Comparison of ENCODE assay signal across 15 mouse cellular contexts in the genomic region with DNA sequence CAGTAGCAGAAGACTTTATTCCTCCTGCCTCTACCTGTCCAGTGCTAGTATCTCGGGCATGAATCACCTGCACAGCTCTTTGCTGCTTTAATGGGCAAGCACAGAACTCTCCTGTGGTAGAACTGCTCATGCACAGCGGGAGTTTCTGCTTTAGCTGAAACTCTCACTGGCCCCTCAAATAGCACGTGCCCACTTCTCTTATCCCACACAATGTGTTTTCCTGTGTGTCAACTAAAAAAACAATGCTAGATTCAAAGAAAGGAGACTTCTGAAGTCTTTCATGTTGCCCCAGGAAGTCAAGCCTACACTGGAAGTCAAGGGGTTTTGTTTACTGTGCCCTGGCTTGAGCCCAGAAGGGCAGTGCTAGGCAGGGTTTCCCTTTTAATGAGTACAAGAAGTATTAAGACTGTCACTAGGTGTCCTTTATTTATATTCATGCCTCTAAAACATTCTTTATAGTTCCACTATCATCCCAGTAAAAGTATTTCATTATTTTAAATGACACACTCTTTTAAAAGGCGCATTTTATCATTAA. TPM values are rescaled to one million over a fixed set of nuclear protein-coding genes. Genes with fewer than 3 reads are reported as not detected.
DNase-seq lines count a peak whose midpoint lies in the region; ATAC-seq and TF ChIP-seq lines count a peak whose summit lies in the region.
"Had no signal": no experiment of that assay in that cellular context is flagged by ENCODE, and none has a peak within 500 bp of the region (broad histone marks: within the 10 kb centered on the region; RNA-seq: fewer than 3 reads in every experiment).

No protein-coding gene starts in this region.

- no peaks in the 10 kb centered on the region for H3K9me3 ChIP-seq in hindbrain, embryonic 15.5 days
- H3K9me3 ChIP-seq in hindbrain, embryonic 10.5 days: no peaks in the 10 kb centered on the region
- H3K9me3 ChIP-seq in CH12.LX (replicated peaks; ENCODE audit: low read length): no peaks in the 10 kb centered on the region
- no peaks in the 10 kb centered on the region for H3K9me3 ChIP-seq in liver, postnatal 0 days (ENCODE audit: low read length)
- H3K9me3 ChIP-seq in forebrain, embryonic 12.5 days: no peaks in the 10 kb centered on the region
- H3K9me3 ChIP-seq in forebrain, embryonic 15.5 days: no peaks in the 10 kb centered on the region
- H3K9me3 ChIP-seq: heart, embryonic 13.5 days; lung, embryonic 15.5 days had no signal

- 30% methylated on average over 4 of the region's 4 CpGs for WGBS in hindbrain, embryonic 15.5 days
- 31% methylated on average over 4 of the region's 4 CpGs for WGBS in hindbrain, embryonic 10.5 days
- 32% methylated on average over 4 of the region's 4 CpGs for WGBS in liver, postnatal 0 days (ENCODE audit: insufficient replicate concordance)
- 31% methylated on average over 4 of the region's 4 CpGs for WGBS in forebrain, embryonic 12.5 days
- 25% methylated on average over 4 of the region's 4 CpGs for WGBS in forebrain, embryonic 15.5 days

- ATAC-seq in hindbrain, embryonic 15.5 days (ENCODE audit: low FRiP score, low read depth): no peak
- no peak for ATAC-seq in liver, postnatal 0 days
- ATAC-seq in forebrain, embryonic 12.5 days (ENCODE audit: low FRiP score): no peak
- no peak for ATAC-seq in forebrain, embryonic 15.5 days (replicated peaks)
- ATAC-seq: CD4-positive, CD25-positive, alpha-beta regulatory T cell, adult 4 months had no signal

- no peak for TF ChIP-seq POLR2A in CH12.LX (IDR thresholded peaks at IDR 0.05; ENCODE audit: low read depth, low read length)

- dilution Hi-C loops in CH12.LX (cut with MboI; ENCODE audit: extremely low pct_ligation_motif_present, extremely low pct_unique_long_range_greater_than_20kb, low sequenced_read_pairs): no loop called here

- no peak overlapping the region for H3K27ac ChIP-seq in hindbrain, embryonic 15.5 days (replicated peaks)
- no peak overlapping the region for H3K27ac ChIP-seq in hindbrain, embryonic 10.5 days
- H3K27ac ChIP-seq in CH12.LX (ENCODE audit: insufficient read depth, low read depth): no peak overlapping the region
- peak overlapping the region; percentile 25; the same call in 1 of the 2 replicates for H3K27ac ChIP-seq in liver, postnatal 0 days (ENCODE audit: low read depth)
- H3K27ac ChIP-seq in forebrain, embryonic 12.5 days: no peak overlapping the region
- no peak overlapping the region for H3K27ac ChIP-seq in forebrain, embryonic 15.5 days (replicated peaks)
- H3K27ac ChIP-seq: heart, embryonic 13.5 days; lung, embryonic 15.5 days had no signal

- H3K79me2 ChIP-seq in CH12.LX (replicated peaks; ENCODE audit: control insufficient read depth, extremely low read depth, insufficient read depth, poor library complexity, severe bottlenecking): no peaks in the 10 kb centered on the region

- no peak for TF ChIP-seq CTCF in CH12.LX (conservative IDR thresholded peaks at IDR 0.05 in 1 of 2, IDR thresholded peaks at IDR 0.05 in 1 of 2; ENCODE audit: low read depth in 2 of 2, low read length in 2 of 2)
- no peak for TF ChIP-seq CTCF in liver, postnatal 0 days (IDR thresholded peaks at IDR 0.05; ENCODE audit: low read depth)

- no peaks in the 10 kb centered on the region for H3K36me3 ChIP-seq in hindbrain, embryonic 15.5 days
- no peaks in the 10 kb centered on the region for H3K36me3 ChIP-seq in hindbrain, embryonic 10.5 days
- H3K36me3 ChIP-seq in CH12.LX (replicated peaks in 1 of 2; ENCODE audit: control insufficient read depth in 1 of 2, insufficient read depth in 1 of 2, low read length in 1 of 2): peaks cover 0 to 2% of the 10 kb centered on the region in 2 experiments
- H3K36me3 ChIP-seq in liver, postnatal 0 days (replicated peaks; ENCODE audit: insufficient read depth, low read length): no peaks in the 10 kb centered on the region
- H3K36me3 ChIP-seq in forebrain, embryonic 12.5 days (replicated peaks): no peaks in the 10 kb centered on the region
- no peaks in the 10 kb centered on the region for H3K36me3 ChIP-seq in forebrain, embryonic 15.5 days
- H3K36me3 ChIP-seq: heart, embryonic 13.5 days; lung, embryonic 15.5 days had no signal

- no peak for TF ChIP-seq RAD21 in CH12.LX (IDR thresholded peaks at IDR 0.05; ENCODE audit: low read depth, low read length)

- 0 out of 2 replicates have a peak overlapping the region, but pooled peaks have one; percentile 20 for H3K4me2 ChIP-seq in hindbrain, embryonic 15.5 days
- H3K4me2 ChIP-seq in CH12.LX (ENCODE audit: insufficient read depth, low read depth, poor library complexity, severe bottlenecking): no peak overlapping the region
- H3K4me2 ChIP-seq in liver, postnatal 0 days (ENCODE audit: low read depth, low read length): peak overlapping the region; percentile 94
- H3K4me2 ChIP-seq in forebrain, embryonic 12.5 days: no peak overlapping the region
- no peak overlapping the region for H3K4me2 ChIP-seq in forebrain, embryonic 15.5 days (replicated peaks)

- TF ChIP-seq EP300 in CH12.LX (IDR thresholded peaks at IDR 0.05; ENCODE audit: low read length): no peak
- no peak for TF ChIP-seq EP300 in liver, postnatal 0 days (IDR thresholded peaks at IDR 0.05; ENCODE audit: low read depth)

- H3K27me3 ChIP-seq in hindbrain, embryonic 15.5 days: no peaks in the 10 kb centered on the region
- H3K27me3 ChIP-seq in hindbrain, embryonic 10.5 days (ENCODE audit: insufficient read depth, poor library complexity, severe bottlenecking): peaks cover 8% of the 10 kb centered on the region
- H3K27me3 ChIP-seq in CH12.LX (replicated peaks): no peaks in the 10 kb centered on the region
- H3K27me3 ChIP-seq in liver, postnatal 0 days (ENCODE audit: insufficient read depth, low read length): no peaks in the 10 kb centered on the region
- peaks cover 30% of the 10 kb centered on the region for H3K27me3 ChIP-seq in forebrain, embryonic 12.5 days
- no peaks in the 10 kb centered on the region for H3K27me3 ChIP-seq in forebrain, embryonic 15.5 days

- DNase-seq in hindbrain, embryonic 10.5 days (ENCODE audit: low spot score): no peak
- no peak for DNase-seq in CH12.LX (ENCODE audit: extremely low read depth)
- peak; percentile 41 for DNase-seq in kidney, adult 9 months
- no peak for DNase-seq in liver, postnatal 0 days
- no peak for DNase-seq in spleen, postnatal 36 days (ENCODE audit: low spot score in 2 of 2)
- DNase-seq: adrenal gland, postnatal 25 days; cerebellum, adult 11 months; layer of hippocampus, postnatal 36 days had no signal

- H3K4me1 ChIP-seq in hindbrain, embryonic 15.5 days (replicated peaks): peaks cover 21% of the 10 kb centered on the region
- peaks cover 48% of the 10 kb centered on the region for H3K4me1 ChIP-seq in hindbrain, embryonic 10.5 days (replicated peaks)
- peaks cover 4 to 5% of the 10 kb centered on the region in 2 experiments for H3K4me1 ChIP-seq in CH12.LX (ENCODE audit: control insufficient read depth in 1 of 2, insufficient read depth in 2 of 2)
- H3K4me1 ChIP-seq in liver, postnatal 0 days (ENCODE audit: insufficient read depth): peaks cover 37% of the 10 kb centered on the region
- peaks cover 10% of the 10 kb centered on the region for H3K4me1 ChIP-seq in forebrain, embryonic 12.5 days
- H3K4me1 ChIP-seq in forebrain, embryonic 15.5 days: peaks cover 12% of the 10 kb centered on the region

- in situ Hi-C loops in CH12.LX (cut with MboI; ENCODE audit: low pct_ligation_motif_present, low pct_unique_long_range_greater_than_20kb, low sequenced_read_pairs): no loop called here

- no peak overlapping the region for H3K9ac ChIP-seq in hindbrain, embryonic 15.5 days
- H3K9ac ChIP-seq in CH12.LX (ENCODE audit: insufficient read depth, low read depth): no peak overlapping the region
- no peak overlapping the region for H3K9ac ChIP-seq in liver, postnatal 0 days (replicated peaks)
- no peak overlapping the region for H3K9ac ChIP-seq in forebrain, embryonic 12.5 days
- no peak overlapping the region for H3K9ac ChIP-seq in forebrain, embryonic 15.5 days (replicated peaks)
- H3K9ac ChIP-seq: heart, embryonic 13.5 days; lung, embryonic 15.5 days had no signal

- H3K4me3 ChIP-seq in hindbrain, embryonic 15.5 days: no peak overlapping the region
- no peak overlapping the region for H3K4me3 ChIP-seq in hindbrain, embryonic 10.5 days
- no peak overlapping the region for H3K4me3 ChIP-seq in CH12.LX (replicated peaks in 1 of 3; ENCODE audit: low read depth in 2 of 3, low read length in 2 of 3, poor library complexity in 1 of 3)
- peak overlapping the region; percentile 74 for H3K4me3 ChIP-seq in liver, postnatal 0 days (ENCODE audit: low read depth, low read length)
- H3K4me3 ChIP-seq in forebrain, embryonic 12.5 days (replicated peaks): no peak overlapping the region
- no peak overlapping the region for H3K4me3 ChIP-seq in forebrain, embryonic 15.5 days
- H3K4me3 ChIP-seq: heart, embryonic 13.5 days; myocyte had no signal

RNA-seq across cellular contexts. Expression of a gene that starts 2.1 kb away (rescaled TPM):
- 19.4 and 22.1 TPM in 2 replicates for polyA plus RNA-seq in hindbrain, embryonic 15.5 days (2015; fragmentation: Nextera tagmentation; extraction: Ambion mirVana)
- 5.2 and 5.3 TPM in 2 replicates for polyA plus RNA-seq in hindbrain, embryonic 10.5 days (2016; fragmentation: Nextera tagmentation; extraction: Ambion mirVana)
- 0.42 and 0.89 TPM in 2 replicates for total RNA-seq in CH12.LX (2012; rRNA removed)
- 0.28 and 0.46 TPM in 2 replicates for total RNA-seq in CH12.LX (2014; rRNA removed)
- 1.0 and 2.0 TPM in 2 replicates for polyA plus RNA-seq in CH12.LX (2012; ENCODE audit: insufficient read length, low read depth)
- 51.0 and 55.0 TPM in 2 replicates for polyA plus RNA-seq in liver, postnatal 0 days (2015; fragmentation: Nextera tagmentation; extraction: Ambion mirVana)
- polyA plus RNA-seq in forebrain, embryonic 12.5 days (2016; fragmentation: Nextera tagmentation; extraction: Ambion mirVana): 3.9 and 5.6 TPM in 2 replicates
- 7.6 and 9.7 TPM in 2 replicates for polyA plus RNA-seq in forebrain, embryonic 15.5 days (2015; fragmentation: Nextera tagmentation; extraction: Ambion mirVana)

RNA-seq across cellular contexts. Expression of a gene that starts 39.5 kb away (rescaled TPM):
- 174 and 175 TPM in 2 replicates for polyA plus RNA-seq in hindbrain, embryonic 15.5 days (2015; fragmentation: Nextera tagmentation; extraction: Ambion mirVana)
- 251 and 292 TPM in 2 replicates for polyA plus RNA-seq in hindbrain, embryonic 10.5 days (2016; fragmentation: Nextera tagmentation; extraction: Ambion mirVana)
- 140 and 172 TPM in 2 replicates for total RNA-seq in CH12.LX (2012; rRNA removed)
- 305 and 306 TPM in 2 replicates for total RNA-seq in CH12.LX (2014; rRNA removed)
- 240 and 284 TPM in 2 replicates for polyA plus RNA-seq in CH12.LX (2012; ENCODE audit: insufficient read length, low read depth)
- polyA plus RNA-seq in liver, postnatal 0 days (2015; fragmentation: Nextera tagmentation; extraction: Ambion mirVana): 40.2 and 42.0 TPM in 2 replicates
- polyA plus RNA-seq in forebrain, embryonic 12.5 days (2016; fragmentation: Nextera tagmentation; extraction: Ambion mirVana): 216 and 226 TPM in 2 replicates
- polyA plus RNA-seq in forebrain, embryonic 15.5 days (2015; fragmentation: Nextera tagmentation; extraction: Ambion mirVana): 203 and 204 TPM in 2 replicates

RNA-seq across cellular contexts. Expression of a gene that starts 52.4 kb away (rescaled TPM):
- 130 and 141 TPM in 2 replicates for polyA plus RNA-seq in hindbrain, embryonic 15.5 days (2015; fragmentation: Nextera tagmentation; extraction: Ambion mirVana)
- polyA plus RNA-seq in hindbrain, embryonic 10.5 days (2016; fragmentation: Nextera tagmentation; extraction: Ambion mirVana): 58.8 and 90.7 TPM in 2 replicates
- total RNA-seq in CH12.LX (2012; rRNA removed) (0.92 and 0.93 TPM in 2 replicates), CH12.LX (2014; rRNA removed) (4.1 and 4.2 TPM in 2 replicates)
- polyA plus RNA-seq in CH12.LX (2012; ENCODE audit: insufficient read length, low read depth): 5.4 TPM in 2 replicates
- 8.1 and 9.6 TPM in 2 replicates for polyA plus RNA-seq in liver, postnatal 0 days (2015; fragmentation: Nextera tagmentation; extraction: Ambion mirVana)
- 91.2 and 96.3 TPM in 2 replicates for polyA plus RNA-seq in forebrain, embryonic 12.5 days (2016; fragmentation: Nextera tagmentation; extraction: Ambion mirVana)
- polyA plus RNA-seq in forebrain, embryonic 15.5 days (2015; fragmentation: Nextera tagmentation; extraction: Ambion mirVana): 132 and 143 TPM in 2 replicates

Comparison
In these comparisons a context has a peak if more than half of its experiments do, and no peak if none do; other contexts are left out.
1. H3K4me2 ChIP-seq: peak in hindbrain, embryonic 15.5 days (single experiment) and liver, postnatal 0 days (single experiment); none in CH12.LX (single experiment), forebrain, embryonic 12.5 days (single experiment) and forebrain, embryonic 15.5 days (single experiment).